Mouse (Mus musculus) limb, embryonic 11.5 days (tissue): ENCODE measurements at regions not wholly inside any gene's neighbourhood (a gene's known extent, or its start where the extent isn't known, plus 50 kb on each side); places are given as distances from the start of the nearest gene placed in this dataset.

Source experiments
- ATAC-seq: fragments of 200-750 bp; cut with Nextera tagmentation; 2 replicates; pipeline ENCODE4 v1.8.0; 2017; ENCODE audit warnings: low read depth; ENCODE audit not compliant: insufficient number of reproducible peaks, low FRiP score, low TSS enrichment
- DNase-seq: peaks from one replicate; pipeline ENCODE4 v3.0.0-alpha.2; 2015; ENCODE audit warnings: low spot score
- H3K27ac ChIP-seq: fragments of 300-500 bp; sonication (generic); replicated peaks from 2 replicates; pipeline ENCODE4 v1.5.1; 2014; ENCODE audit warnings: low read depth, mild to moderate bottlenecking, low read length
- H3K27me3 ChIP-seq: fragments of 300-500 bp; sonication (generic); 2 replicates; pipeline ENCODE4 v1.6.1; 2014; ENCODE audit warnings: mild to moderate bottlenecking, low read length, mixed read lengths; ENCODE audit not compliant: control insufficient read depth, insufficient read depth
- H3K36me3 ChIP-seq: fragments of 300-500 bp; sonication (generic); 2 replicates; pipeline ENCODE4 v1.6.1; 2014; ENCODE audit warnings: mild to moderate bottlenecking, low read length, moderate library complexity, mixed read lengths; ENCODE audit not compliant: control insufficient read depth, insufficient read depth
- H3K4me1 ChIP-seq: fragments of 300-500 bp; sonication (generic); 2 replicates; pipeline ENCODE4 v1.6.1; 2014; ENCODE audit warnings: low read length, mixed read lengths; ENCODE audit not compliant: control insufficient read depth, insufficient read depth
- H3K4me2 ChIP-seq: fragments of 300-500 bp; sonication (generic); 2 replicates; pipeline ENCODE4 v1.6.1; 2014; ENCODE audit warnings: low read depth, mild to moderate bottlenecking, moderate library complexity; ENCODE audit not compliant: severe bottlenecking
- H3K4me3 ChIP-seq: fragments of 300-500 bp; sonication (generic); 2 replicates; pipeline ENCODE4 v1.5.1; 2014; ENCODE audit warnings: low read depth, low read length
- H3K9ac ChIP-seq: fragments of 300-500 bp; sonication (generic); 2 replicates; pipeline ENCODE4 v1.6.1; 2014; ENCODE audit warnings: mild to moderate bottlenecking, low read length
- H3K9me3 ChIP-seq: fragments of 300-500 bp; sonication (generic); 2 replicates; pipeline ENCODE4 v1.6.1; 2016; ENCODE audit warnings: low read length; ENCODE audit not compliant: control insufficient read depth
- WGBS: fragments of 180-500 bp; shearing (Covaris S2); extraction: QIAGEN DNeasy Blood & Tissue Kit; methylation state at CpG from one replicate; pipeline ENCODE4 v1.1.7; 2014; 5-methylcytosine and 5-hydroxymethylcytosine counted together

- ATAC-seq (no peak), DNase-seq (no peak)
- Histone ChIP-seq H3K27ac (no peak overlapping the region), H3K4me2 (no peak overlapping the region), H3K9me3 (no peaks in the 10 kb centered on the region), H3K27me3 (no peaks in the 10 kb centered on the region), H3K4me1 (no peaks in the 10 kb centered on the region), H3K36me3 (no peaks in the 10 kb centered on the region), H3K9ac (no peak overlapping the region), H3K4me3 (no peak overlapping the region)
- 86% methylated on average over 5 of the region's 5 CpGs for WGBS
Measured at GRCm38 (mm10) chr2:53680350-53681011, 404.9 kb downstream of the Rprm start.

GRCm38 (mm10) chr2:53682599-53682998, 402.8 kb downstream of the Rprm start:
- DNase-seq = no peak
- no peak overlapping the region for H3K4me3 ChIP-seq

GRCm38 (mm10) chr2:53687281-53687680, 398.1 kb downstream of the Rprm start:
- Histone ChIP-seq H3K27ac (no peak overlapping the region), H3K4me2 (no peak overlapping the region), H3K9ac (no peak overlapping the region), H3K4me3 (no peak overlapping the region), H3K27me3 (no peaks in the 10 kb centered on the region), H3K4me1 (no peaks in the 10 kb centered on the region), H3K9me3 (no peaks in the 10 kb centered on the region), H3K36me3 (no peaks in the 10 kb centered on the region)
- DNase-seq (no peak), ATAC-seq (no peak)
- 89% methylated on average over 7 of the region's 7 CpGs for WGBS

More at GRCm38 (mm10) chr2:53682599-53682998, 402.8 kb downstream of the Rprm start:
- H3K4me2 ChIP-seq = no peak overlapping the region
- no peak for ATAC-seq
- no peaks in the 10 kb centered on the region for H3K36me3 ChIP-seq
- no peak overlapping the region for H3K9ac ChIP-seq
- H3K9me3 ChIP-seq = no peaks in the 10 kb centered on the region
- no peaks in the 10 kb centered on the region for H3K27me3 ChIP-seq
- WGBS = 76% methylated on average over 4 of the region's 4 CpGs
- H3K4me1 ChIP-seq = no peaks in the 10 kb centered on the region
- H3K27ac ChIP-seq = no peak overlapping the region

- Histone ChIP-seq H3K9ac (no peak overlapping the region), H3K9me3 (no peaks in the 10 kb centered on the region), H3K27ac (no peak overlapping the region), H3K27me3 (no peaks in the 10 kb centered on the region), H3K4me1 (no peaks in the 10 kb centered on the region), H3K4me2 (no peak overlapping the region), H3K4me3 (no peak overlapping the region), H3K36me3 (no peaks in the 10 kb centered on the region)
- 50% methylated on average over 3 of the region's 3 CpGs for WGBS
- DNase-seq = no peak
- ATAC-seq = no peak
Measured at GRCm38 (mm10) chr2:53689223-53689880, 396.0 kb downstream of the Rprm start.

- H3K9me3 ChIP-seq = no peaks in the 10 kb centered on the region
- H3K27ac ChIP-seq = no peak overlapping the region
- no peaks in the 10 kb centered on the region for H3K4me1 ChIP-seq
- no peak overlapping the region for H3K4me2 ChIP-seq
- DNase-seq (no peak), ATAC-seq (no peak)
- 83% methylated on average over 5 of the region's 5 CpGs for WGBS
- H3K9ac ChIP-seq = no peak overlapping the region
- H3K36me3 ChIP-seq = no peaks in the 10 kb centered on the region
- no peak overlapping the region for H3K4me3 ChIP-seq
- no peaks in the 10 kb centered on the region for H3K27me3 ChIP-seq
Measured at GRCm38 (mm10) chr2:53691580-53692118, 393.7 kb downstream of the Rprm start.

GRCm38 (mm10) chr2:53711213-53711612, 374.1 kb downstream of the Rprm start:
- WGBS = 79% methylated on average over 3 of the region's 3 CpGs
- ATAC-seq (no peak), DNase-seq (no peak)

GRCm38 (mm10) chr2:53713106-53713640, 372.2 kb downstream of the Rprm start:
- Histone ChIP-seq H3K27ac (no peak overlapping the region), H3K4me2 (no peak overlapping the region), H3K4me3 (no peak overlapping the region), H3K36me3 (no peaks in the 10 kb centered on the region), H3K27me3 (no peaks in the 10 kb centered on the region), H3K9me3 (no peaks in the 10 kb centered on the region), H3K9ac (no peak overlapping the region), H3K4me1 (no peaks in the 10 kb centered on the region)
- ATAC-seq (no peak), DNase-seq (no peak)
- WGBS = 87% methylated on average over 7 of the region's 7 CpGs

More at GRCm38 (mm10) chr2:53711213-53711612, 374.1 kb downstream of the Rprm start:
- H3K9ac ChIP-seq = no peak overlapping the region
- no peak overlapping the region for H3K4me2 ChIP-seq
- H3K9me3 ChIP-seq = no peaks in the 10 kb centered on the region
- H3K4me3 ChIP-seq = no peak overlapping the region
- no peak overlapping the region for H3K27ac ChIP-seq
- H3K4me1 ChIP-seq = no peaks in the 10 kb centered on the region
- no peaks in the 10 kb centered on the region for H3K36me3 ChIP-seq
- H3K27me3 ChIP-seq = no peaks in the 10 kb centered on the region

- no peak overlapping the region for H3K4me2 ChIP-seq
- H3K27me3 ChIP-seq = no peaks in the 10 kb centered on the region
- no peak overlapping the region for H3K9ac ChIP-seq
- H3K9me3 ChIP-seq = no peaks in the 10 kb centered on the region
- no peak for DNase-seq
- WGBS = 63% methylated on average over 5 of the region's 5 CpGs
- H3K36me3 ChIP-seq = no peaks in the 10 kb centered on the region
- no peaks in the 10 kb centered on the region for H3K4me1 ChIP-seq
- no peak for ATAC-seq
- no peak overlapping the region for H3K27ac ChIP-seq
- H3K4me3 ChIP-seq = no peak overlapping the region
Measured at GRCm38 (mm10) chr2:53715017-53715416, 370.3 kb downstream of the Rprm start.
